16 mouse cellular contexts compared by ENCODE assay signal in the genomic region with DNA sequence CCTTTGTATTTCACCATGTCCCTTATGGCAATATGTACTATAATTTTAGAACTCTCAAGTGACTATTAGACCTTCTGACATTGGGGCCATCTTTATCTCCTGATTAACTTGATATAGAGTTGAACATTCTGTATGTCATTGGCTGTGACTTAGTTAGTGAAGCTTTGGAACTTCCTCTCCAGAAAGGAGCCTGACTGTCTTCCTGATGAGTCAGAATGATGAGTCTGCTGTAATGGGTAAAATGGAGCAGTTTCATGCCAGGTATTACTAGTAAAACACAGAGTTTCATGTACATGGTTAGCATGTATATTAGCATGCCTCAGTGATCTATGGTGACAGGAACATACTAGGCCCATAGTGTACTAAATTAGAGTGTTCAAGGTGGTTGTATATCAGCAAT.
"Had no signal": no experiment of that assay in that cellular context is flagged by ENCODE, and none has a peak within 500 bp of the region (broad histone marks: within the 10 kb centered on the region; RNA-seq: fewer than 3 reads in every experiment).

No protein-coding gene starts in this region.

- DNase-seq: kidney, postnatal 36 days; layer of hippocampus, postnatal 36 days; liver, embryonic 13.5 days; lung, adult 2 months; lung, postnatal 14 days; lung, postnatal 4 days; retina, postnatal 1 day; right cerebral cortex, postnatal 25 days; spleen, adult 18-20 months; thymus, postnatal 4 days had no signal

- H3K27ac ChIP-seq: kidney, postnatal 0 days; left cerebral cortex, adult 2 months; liver, embryonic 13.5 days; midbrain, embryonic 12.5 days; midbrain, embryonic 15.5 days; neural tube, embryonic 13.5 days; stomach, embryonic 15.5 days had no signal

- ATAC-seq: midbrain, embryonic 15.5 days had no signal

- H3K4me1 ChIP-seq: liver, embryonic 13.5 days; midbrain, embryonic 12.5 days; midbrain, embryonic 15.5 days; neural tube, embryonic 13.5 days; stomach, embryonic 15.5 days had no signal

- H3K4me3 ChIP-seq: left cerebral cortex, adult 2 months; liver, embryonic 13.5 days; midbrain, embryonic 12.5 days; midbrain, embryonic 15.5 days; neural tube, embryonic 13.5 days; stomach, embryonic 15.5 days had no signal
